Mouse (Mus musculus) limb, embryonic 12.5 days (tissue): ENCODE measurements at regions not wholly inside any gene's neighbourhood (a gene's known extent, or its start where the extent isn't known, plus 50 kb on each side); places are given as distances from the start of the nearest gene placed in this dataset.

Experiments
- ATAC-seq: fragments of 200-750 bp; cut with Nextera tagmentation; 2 replicates; pipeline ENCODE4 v1.8.0; 2017; ENCODE audit warnings: low read depth, moderate TSS enrichment; ENCODE audit not compliant: insufficient number of reproducible peaks, insufficient read depth, low FRiP score, low TSS enrichment
- H3K27ac ChIP-seq: fragments of 300-500 bp; sonication (generic); 2 replicates; pipeline ENCODE4 v1.5.1; 2016; ENCODE audit warnings: mild to moderate bottlenecking, moderate library complexity
- H3K27me3 ChIP-seq: fragments of 300-500 bp; sonication (generic); 2 replicates; pipeline ENCODE4 v1.6.1; 2016; ENCODE audit warnings: mild to moderate bottlenecking, moderate library complexity
- H3K36me3 ChIP-seq: fragments of 300-500 bp; sonication (generic); 2 replicates; pipeline ENCODE4 v1.6.1; 2016; ENCODE audit warnings: mild to moderate bottlenecking, moderate library complexity
- H3K4me1 ChIP-seq: fragments of 300-500 bp; sonication (generic); replicated peaks from 2 replicates; pipeline ENCODE4 v1.6.1; 2016
- H3K4me2 ChIP-seq: fragments of 300-500 bp; sonication (generic); 2 replicates; pipeline ENCODE4 v1.6.1; 2016; ENCODE audit warnings: mild to moderate bottlenecking, moderate library complexity
- H3K4me3 ChIP-seq: fragments of 300-500 bp; sonication (generic); replicated peaks from 2 replicates; pipeline ENCODE4 v1.5.1; 2016; ENCODE audit warnings: mild to moderate bottlenecking
- H3K9ac ChIP-seq: fragments of 300-500 bp; sonication (generic); replicated peaks from 2 replicates; pipeline ENCODE4 v1.6.1; 2016; ENCODE audit warnings: mild to moderate bottlenecking, moderate library complexity
- H3K9me3 ChIP-seq: fragments of 300-500 bp; sonication (generic); 2 replicates; pipeline ENCODE4 v1.6.1; 2016; ENCODE audit warnings: mild to moderate bottlenecking, moderate library complexity
- WGBS: fragments of 180-500 bp; shearing (Covaris S2); methylation state at CpG from one replicate; pipeline ENCODE4 v1.1.7; 2016; 5-methylcytosine and 5-hydroxymethylcytosine counted together

DNA sequence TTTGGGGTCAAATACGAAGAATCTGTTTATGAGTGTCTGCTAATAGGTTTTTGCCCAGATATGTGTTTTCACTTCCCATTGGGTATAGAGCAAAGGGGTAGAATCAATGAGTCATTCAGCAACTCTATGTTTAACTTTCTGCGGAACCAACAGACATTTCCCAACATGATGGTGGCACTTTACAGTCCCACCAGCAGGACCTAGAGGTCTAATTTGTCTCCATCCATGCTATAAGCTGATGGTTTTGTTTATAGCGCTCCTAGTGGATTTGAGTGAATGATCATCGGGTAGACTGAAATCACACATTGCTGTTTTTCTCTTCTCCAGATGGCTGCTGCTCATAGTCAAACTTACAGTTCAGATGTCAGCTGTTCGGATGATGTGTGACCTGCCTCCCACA lies 99.7 kb upstream of the Arid5b start:
- Histone ChIP-seq H3K9ac (no peak overlapping the region), H3K36me3 (no peaks in the 10 kb centered on the region), H3K4me1 (no peaks in the 10 kb centered on the region), H3K4me3 (no peak overlapping the region), H3K9me3 (no peaks in the 10 kb centered on the region), H3K27ac (no peak overlapping the region), H3K4me2 (no peak overlapping the region), H3K27me3 (no peaks in the 10 kb centered on the region)
- WGBS, result 92% methylated on average over 5 of the region's 5 CpGs
- ATAC-seq, result no peak

DNA sequence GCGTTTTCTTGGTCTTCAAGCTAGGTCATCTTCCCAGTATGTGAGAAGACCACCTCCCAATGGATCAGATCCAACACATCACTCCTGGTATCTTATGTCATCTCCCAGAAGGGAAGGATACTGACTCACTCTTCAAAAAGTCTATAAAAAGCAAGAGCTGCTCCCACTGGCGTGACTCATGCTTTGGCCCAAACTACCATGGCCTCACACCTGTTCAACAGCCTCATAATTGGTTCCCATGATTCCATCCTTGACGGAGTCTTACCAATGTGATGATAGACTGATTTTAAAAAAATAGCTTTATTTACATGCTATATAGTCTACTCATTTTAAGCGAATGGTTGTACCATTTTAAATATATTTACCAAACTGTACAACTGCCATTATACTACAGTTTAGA lies 98.9 kb upstream of the Arid5b start:
- H3K4me2 ChIP-seq, result no peak overlapping the region
- H3K4me3 ChIP-seq, result no peak overlapping the region
- H3K4me1 ChIP-seq, result no peaks in the 10 kb centered on the region
- no peak overlapping the region for H3K9ac ChIP-seq
- H3K9me3 ChIP-seq, result no peaks in the 10 kb centered on the region
- H3K36me3 ChIP-seq, result no peaks in the 10 kb centered on the region
- H3K27me3 ChIP-seq, result no peaks in the 10 kb centered on the region
- no peak overlapping the region for H3K27ac ChIP-seq
- 92% methylated on average over 4 of the region's 4 CpGs for WGBS
- no peak for ATAC-seq

DNA sequence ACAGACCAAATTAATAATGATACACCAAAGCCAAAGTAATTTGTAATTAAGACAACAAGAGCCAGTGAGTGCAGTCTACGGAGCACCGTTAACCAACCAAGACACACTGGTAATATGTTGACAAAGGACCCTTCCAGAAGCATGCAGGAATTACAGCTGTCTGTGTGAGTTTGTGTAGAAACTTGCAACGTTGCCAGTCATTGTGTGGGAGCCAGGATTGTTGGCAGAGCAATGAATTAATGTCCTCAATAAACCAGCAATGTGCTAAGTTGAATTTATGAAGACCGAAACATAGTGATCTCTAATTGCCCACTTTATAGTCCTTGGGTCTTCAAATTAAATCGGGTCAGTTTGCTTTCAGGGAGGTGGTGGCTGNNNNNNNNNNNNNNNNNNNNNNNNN lies 95.3 kb upstream of the Arid5b start:
- Histone ChIP-seq H3K9ac (no peak overlapping the region), H3K9me3 (no peaks in the 10 kb centered on the region), H3K27me3 (no peaks in the 10 kb centered on the region), H3K4me1 (no peaks in the 10 kb centered on the region), H3K36me3 (no peaks in the 10 kb centered on the region), H3K4me2 (no peak overlapping the region), H3K4me3 (no peak overlapping the region), H3K27ac (no peak overlapping the region)
- whole genome bisulfite sequencing, result 74% methylated on average over 5 of the region's 5 CpGs
- no peak for ATAC-seq

DNA sequence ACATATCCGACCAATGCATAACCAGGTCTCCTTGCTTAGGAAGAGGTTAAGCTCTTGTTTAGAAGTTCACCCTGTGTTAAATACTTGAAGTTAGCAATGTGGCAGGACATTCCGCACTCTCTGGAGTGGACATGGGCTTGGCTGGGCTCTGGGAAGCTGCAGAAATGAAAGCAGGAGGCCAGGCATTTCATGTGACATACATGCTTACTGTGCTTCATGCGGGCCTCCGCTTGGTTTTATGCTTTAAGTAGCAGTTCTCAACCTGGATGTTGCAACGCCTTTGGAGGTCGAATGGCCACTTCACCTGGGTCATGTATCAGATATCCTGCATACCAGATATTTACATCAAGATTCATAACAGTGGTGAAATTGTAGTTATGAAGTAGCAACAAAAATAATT lies 93.2 kb upstream of the Arid5b start:
- no peaks in the 10 kb centered on the region for H3K4me1 ChIP-seq
- H3K9ac ChIP-seq, result no peak overlapping the region
- no peak overlapping the region for H3K4me3 ChIP-seq
- H3K27ac ChIP-seq, result no peak overlapping the region
- no peak for ATAC-seq
- H3K9me3 ChIP-seq, result no peaks in the 10 kb centered on the region
- H3K36me3 ChIP-seq, result no peaks in the 10 kb centered on the region
- no peaks in the 10 kb centered on the region for H3K27me3 ChIP-seq
- WGBS, result 93% methylated on average over 6 of the region's 6 CpGs
- no peak overlapping the region for H3K4me2 ChIP-seq

DNA sequence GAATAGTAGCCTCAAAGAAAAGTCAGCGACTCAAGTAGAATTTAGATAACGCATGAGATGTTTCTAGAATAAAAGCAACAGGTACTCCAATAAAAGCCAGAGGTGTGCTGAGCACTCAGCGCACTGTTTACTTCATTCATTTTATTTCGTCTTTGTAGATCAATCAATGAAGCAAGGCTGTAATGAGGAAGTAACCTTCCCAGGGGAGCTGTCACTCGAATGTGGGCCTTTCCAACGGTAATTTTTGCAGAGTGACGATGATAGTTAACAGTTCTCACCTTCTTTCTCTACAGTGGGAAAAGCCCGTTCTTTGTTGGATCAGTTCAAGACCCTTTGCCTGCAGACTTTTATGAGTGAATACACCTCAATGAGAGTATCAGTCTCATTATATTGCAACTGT lies 92.4 kb upstream of the Arid5b start:
- 83% methylated on average over 8 of the region's 8 CpGs for WGBS
- no peaks in the 10 kb centered on the region for H3K9me3 ChIP-seq
- no peaks in the 10 kb centered on the region for H3K27me3 ChIP-seq
- no peak overlapping the region for H3K4me3 ChIP-seq
- H3K36me3 ChIP-seq, result no peaks in the 10 kb centered on the region
- no peak for ATAC-seq
- H3K27ac ChIP-seq, result no peak overlapping the region
- no peaks in the 10 kb centered on the region for H3K4me1 ChIP-seq
- H3K4me2 ChIP-seq, result no peak overlapping the region
- no peak overlapping the region for H3K9ac ChIP-seq

DNA sequence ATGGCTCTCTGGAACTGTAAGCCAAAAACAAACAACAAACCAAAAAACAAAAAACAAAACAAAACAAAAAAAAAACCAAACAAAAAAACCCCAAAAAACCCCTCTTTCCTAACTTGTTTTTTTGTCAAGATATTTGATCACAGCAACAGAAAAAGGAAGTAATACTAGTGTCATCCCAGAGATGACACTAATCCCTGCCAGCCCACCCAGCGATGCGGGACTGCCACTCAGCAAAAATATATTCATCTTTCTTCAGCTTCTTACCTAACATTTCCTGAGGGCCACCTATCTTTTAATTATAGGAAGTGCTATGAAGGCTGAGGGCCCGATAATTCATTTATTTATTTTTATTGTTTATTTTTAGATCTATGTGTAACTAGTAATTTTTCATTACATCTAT lies 88.3 kb upstream of the Arid5b start:
- WGBS, result 94% methylated on average over 3 of the region's 3 CpGs
- Histone ChIP-seq H3K4me1 (no peaks in the 10 kb centered on the region), H3K27ac (no peak overlapping the region), H3K9ac (no peak overlapping the region), H3K9me3 (peaks cover 8% of the 10 kb centered on the region), H3K4me2 (no peak overlapping the region), H3K36me3 (no peaks in the 10 kb centered on the region), H3K4me3 (no peak overlapping the region), H3K27me3 (no peaks in the 10 kb centered on the region)
- no peak for ATAC-seq

DNA sequence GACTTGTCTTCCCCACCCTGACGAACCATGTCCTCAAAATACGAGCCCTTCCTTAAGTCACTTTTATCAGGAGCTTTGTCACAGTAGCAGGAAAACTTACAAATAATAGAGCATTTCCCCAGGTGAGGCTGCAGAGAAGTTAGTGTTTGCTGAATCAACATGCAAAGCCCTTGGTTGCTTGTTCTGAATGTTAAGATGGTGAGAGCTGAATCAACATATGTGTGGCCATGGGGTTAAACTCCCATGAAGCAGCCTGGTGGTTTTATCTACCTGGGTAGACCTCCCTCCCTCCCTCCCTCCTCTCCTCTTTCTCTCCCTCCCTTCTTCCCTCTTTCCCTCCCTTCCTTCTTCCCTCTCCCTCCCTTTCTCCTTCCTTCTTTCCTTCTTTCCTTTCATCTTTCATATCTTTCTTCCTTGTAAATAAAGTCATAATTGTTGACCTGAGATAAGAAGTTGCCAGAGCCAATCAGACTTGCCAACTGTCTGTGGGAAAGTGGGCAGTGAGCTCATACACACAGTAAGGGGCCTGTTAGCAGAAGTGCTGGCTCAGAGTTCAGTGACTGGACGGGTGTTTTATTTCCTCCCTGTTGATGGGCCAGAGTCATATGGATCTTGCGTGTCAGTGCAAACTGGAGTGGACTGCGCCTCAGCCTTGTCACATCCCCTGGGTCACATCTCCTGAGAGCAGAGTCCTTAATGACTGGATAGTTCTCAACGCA lies 82.4 kb upstream of the Arid5b start:
- Histone ChIP-seq H3K4me3 (no peak overlapping the region), H3K9me3 (peaks cover 11% of the 10 kb centered on the region), H3K36me3 (no peaks in the 10 kb centered on the region), H3K4me1 (peaks cover 13% of the 10 kb centered on the region), H3K9ac (no peak overlapping the region), H3K27me3 (no peaks in the 10 kb centered on the region), H3K27ac (no peak overlapping the region), H3K4me2 (no peak overlapping the region)
- ATAC-seq, result no peak
- 77% methylated on average over 6 of the region's 6 CpGs for WGBS

DNA sequence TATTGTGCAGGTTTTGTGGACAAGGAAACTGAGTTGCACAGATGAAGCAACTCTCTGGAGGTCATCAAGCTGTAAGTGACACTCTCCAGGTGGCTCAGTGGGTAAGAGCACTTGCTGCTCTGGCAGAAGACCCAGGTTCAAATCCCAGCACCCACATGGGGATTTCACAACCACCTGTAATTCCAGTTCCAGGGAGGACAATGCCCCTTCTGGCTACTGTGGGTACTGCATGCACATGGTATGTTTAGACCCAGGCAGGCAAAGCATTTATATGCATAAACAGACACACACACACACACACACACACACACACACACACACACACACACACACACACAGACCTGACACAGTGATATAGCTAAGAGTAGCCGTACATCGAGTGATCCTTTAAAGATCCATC lies 80.6 kb upstream of the Arid5b start:
- Histone ChIP-seq H3K27me3 (no peaks in the 10 kb centered on the region), H3K36me3 (no peaks in the 10 kb centered on the region), H3K4me3 (no peak overlapping the region), H3K4me1 (peaks cover 31% of the 10 kb centered on the region), H3K9ac (no peak overlapping the region), H3K4me2 (no peak overlapping the region), H3K9me3 (peaks cover 3% of the 10 kb centered on the region; the same call in 1 of the 2 replicates), H3K27ac (no peak overlapping the region)
- 100% methylated on average over 2 of the region's 2 CpGs for WGBS
- ATAC-seq, result no peak

DNA sequence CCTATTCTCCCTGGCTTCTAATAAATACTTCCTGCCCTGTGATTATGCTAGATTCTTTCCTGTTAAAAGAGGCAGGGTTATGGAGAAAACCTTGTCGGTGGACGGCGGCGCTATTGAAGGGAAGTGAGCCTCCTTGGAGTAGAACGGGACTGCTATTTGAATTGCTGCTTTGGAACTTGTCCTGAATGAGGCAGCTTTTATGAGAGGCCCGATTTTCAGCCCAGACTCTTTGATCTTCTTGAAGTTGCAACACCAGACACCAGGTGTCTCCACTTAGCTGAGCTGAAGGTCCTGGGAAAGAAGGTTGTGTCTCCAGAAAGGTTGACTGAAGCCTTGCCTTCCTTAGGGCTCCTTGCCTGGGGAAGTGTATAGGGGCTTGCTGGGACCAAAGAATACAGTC lies 78.4 kb upstream of the Arid5b start:
- no peaks in the 10 kb centered on the region for H3K36me3 ChIP-seq
- peak overlapping the region; percentile 19; the same call in 1 of the 2 replicates for H3K4me2 ChIP-seq
- H3K9me3 ChIP-seq, result peaks cover 3% of the 10 kb centered on the region; the same call in 1 of the 2 replicates
- 1% methylated on average over 6 of the region's 6 CpGs for WGBS
- peak overlapping the region; percentile 84 for H3K27ac ChIP-seq
- no peaks in the 10 kb centered on the region for H3K27me3 ChIP-seq
- H3K9ac ChIP-seq, result no peak overlapping the region
- ATAC-seq, result no peak
- no peak overlapping the region for H3K4me3 ChIP-seq
- peaks cover 47% of the 10 kb centered on the region for H3K4me1 ChIP-seq

DNA sequence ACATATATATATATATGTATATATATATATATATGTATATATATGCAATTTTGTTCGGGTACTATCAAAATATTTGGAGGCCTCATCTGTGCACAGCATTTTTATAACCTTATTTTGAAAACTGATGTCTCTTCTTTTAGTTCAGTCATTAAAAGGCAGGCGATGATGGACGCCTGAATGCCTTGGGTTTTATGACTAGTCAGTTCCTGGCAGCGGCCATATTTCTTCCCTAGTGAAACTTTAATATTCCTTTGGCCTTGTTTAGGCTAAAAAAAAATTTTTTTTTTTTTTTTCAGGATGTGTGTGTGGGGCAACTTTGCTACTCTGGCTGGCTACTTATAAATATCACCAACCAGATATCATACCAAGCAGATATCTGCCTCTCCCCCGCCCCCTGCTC lies 78.0 kb upstream of the Arid5b start:
- H3K4me3 ChIP-seq, result no peak overlapping the region
- no peak for ATAC-seq
- H3K36me3 ChIP-seq, result no peaks in the 10 kb centered on the region
- no peak overlapping the region for H3K9ac ChIP-seq
- WGBS, result 23% methylated on average over 5 of the region's 5 CpGs
- no peaks in the 10 kb centered on the region for H3K27me3 ChIP-seq
- peak overlapping the region; percentile 19; the same call in 1 of the 2 replicates for H3K4me2 ChIP-seq
- peaks cover 3% of the 10 kb centered on the region; the same call in 1 of the 2 replicates for H3K9me3 ChIP-seq
- peak overlapping the region; percentile 84 for H3K27ac ChIP-seq
- H3K4me1 ChIP-seq, result peaks cover 47% of the 10 kb centered on the region

DNA sequence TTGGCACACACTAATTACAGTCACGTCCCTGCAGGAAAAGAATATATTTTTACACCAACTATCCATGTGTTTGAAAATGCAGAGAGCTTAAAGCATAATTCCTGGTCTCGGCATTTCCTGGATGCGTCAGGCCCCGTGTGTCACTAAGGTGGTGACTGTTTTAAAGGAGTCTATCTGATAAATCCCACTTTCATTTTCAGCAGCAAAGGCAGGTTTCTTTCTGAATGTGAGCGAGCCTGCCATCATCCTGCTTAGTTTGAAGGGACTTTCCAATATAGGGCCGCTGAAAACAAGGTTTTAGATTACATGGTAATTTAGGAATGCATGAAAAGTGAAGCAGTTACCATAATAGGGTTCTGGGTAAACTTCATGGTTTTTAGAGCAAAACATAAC lies 77.5 kb upstream of the Arid5b start:
- H3K4me3 ChIP-seq, result no peak overlapping the region
- H3K4me2 ChIP-seq, result peak overlapping the region; percentile 36
- WGBS, result 7% methylated on average over 6 of the region's 6 CpGs

DNA sequence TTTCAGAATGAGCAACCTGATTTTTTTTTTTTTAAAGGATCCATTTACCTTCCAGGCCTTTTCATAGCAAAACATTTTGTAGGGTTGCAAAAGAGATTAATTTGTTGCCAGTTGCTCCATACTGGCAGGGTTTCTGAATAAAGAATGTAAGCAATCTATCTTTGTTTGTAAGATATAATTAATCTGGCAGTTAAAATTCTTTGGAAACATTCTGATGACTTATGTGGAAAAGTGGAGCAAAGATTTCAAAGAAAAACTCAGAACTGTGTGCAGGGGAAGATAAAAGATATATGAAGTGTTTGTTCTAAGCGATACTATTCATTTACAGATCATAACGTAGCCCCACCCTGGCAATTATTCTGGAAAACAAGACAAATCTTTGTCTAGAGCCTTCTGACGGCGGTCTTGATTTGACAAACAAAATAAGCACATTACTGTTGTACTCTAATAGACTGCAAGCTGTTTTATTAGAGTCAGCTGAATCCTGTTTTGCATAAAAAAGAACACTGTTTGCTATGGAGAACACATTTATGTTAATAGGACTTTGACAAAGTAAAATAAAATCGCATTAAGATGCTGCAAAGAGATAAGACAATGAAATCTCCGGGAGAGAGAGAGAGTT lies 77.0 kb upstream of the Arid5b start:
- no peak overlapping the region for H3K4me3 ChIP-seq
- H3K4me2 ChIP-seq, result peak overlapping the region; percentile 36
- H3K27ac ChIP-seq, result peak overlapping the region; percentile 81
- H3K9me3 ChIP-seq, result peaks cover 3% of the 10 kb centered on the region; the same call in 1 of the 2 replicates
- H3K9ac ChIP-seq, result no peak overlapping the region
- WGBS, result 16% methylated on average over 6 of the region's 6 CpGs
- peaks cover 47% of the 10 kb centered on the region for H3K4me1 ChIP-seq
- H3K36me3 ChIP-seq, result no peaks in the 10 kb centered on the region
- H3K27me3 ChIP-seq, result no peaks in the 10 kb centered on the region
- ATAC-seq, result no peak

More for the DNA sequence above, 77.5 kb upstream of the Arid5b start:
- Histone ChIP-seq H3K36me3 (no peaks in the 10 kb centered on the region), H3K27ac (peak overlapping the region; percentile 81), H3K4me1 (peaks cover 47% of the 10 kb centered on the region), H3K9ac (no peak overlapping the region), H3K27me3 (no peaks in the 10 kb centered on the region), H3K9me3 (peaks cover 3% of the 10 kb centered on the region; the same call in 1 of the 2 replicates)
- no peak for ATAC-seq
